Mouse (Mus musculus): Measurements from ENCODE around the gene Vmn1r236. TPM values are rescaled to one million over a fixed set of nuclear protein-coding genes. Genes with fewer than 3 reads are reported as not detected.

The Vmn1r236 gene
- total RNA-seq (2012; rRNA removed) (not detected in 2 replicates), total RNA-seq (2014; rRNA removed) (not detected in 2 replicates), polyA plus RNA-seq (2012; ENCODE audit: insufficient read length, low read depth) (not detected in 2 replicates)

- Histone ChIP-seq H3K79me2 (replicated peaks; ENCODE audit: control insufficient read depth, extremely low read depth, insufficient read depth, poor library complexity, severe bottlenecking) (no peaks in the 10 kb centered on the region), H3K4me3 (replicated peaks in 1 of 3; ENCODE audit: low read depth in 2 of 3, low read length in 2 of 3, poor library complexity in 1 of 3) (no peak within 1 kb of the TSS), H3K4me2 (ENCODE audit: insufficient read depth, low read depth, poor library complexity, severe bottlenecking) (no peak within 1 kb of the TSS), H3K27me3 (replicated peaks) (no peaks in the 10 kb centered on the region), H3K36me3 (replicated peaks in 1 of 2; ENCODE audit: control insufficient read depth in 1 of 2, insufficient read depth in 1 of 2, low read length in 1 of 2) (no peaks in the 10 kb centered on the region), H3K4me1 (ENCODE audit: control insufficient read depth in 1 of 2, insufficient read depth in 2 of 2) (peaks cover 0 to 6% of the 10 kb centered on the region in 2 experiments; a peak in 1 of 4 replicates), H3K9me3 (replicated peaks; ENCODE audit: low read length) (no peaks in the 10 kb centered on the region), H3K27ac (ENCODE audit: insufficient read depth, low read depth) (no peak within 1 kb of the TSS), H3K9ac (ENCODE audit: insufficient read depth, low read depth) (no peak within 1 kb of the TSS)
- dilution Hi-C loops (cut with MboI; ENCODE audit: extremely low pct_ligation_motif_present, extremely low pct_unique_long_range_greater_than_20kb, low sequenced_read_pairs) = no loop called here
- TF ChIP-seq HCFC1 (IDR thresholded peaks at IDR 0.05; ENCODE audit: low read depth, low read length) = no peak
- TF ChIP-seq USF2 (conservative IDR thresholded peaks at IDR 0.05; ENCODE audit: low read depth, low read length) = no peak
- no peak for DNase-seq (ENCODE audit: extremely low read depth)
- in situ Hi-C loops (cut with MboI; ENCODE audit: low pct_ligation_motif_present, low pct_unique_long_range_greater_than_20kb, low sequenced_read_pairs) = loop anchor here (10.0 kb wide), 1 partner anchor 142 kb away; the partner anchor contains the start of gene Zfp54
Observed at GRCm38 (mm10) chr17:21282642-21283041, at the start of gene Vmn1r236. Vmn1r236 (plus strand) TSS chr17:21282942.

- Histone ChIP-seq H3K79me2 (replicated peaks; ENCODE audit: control insufficient read depth, extremely low read depth, insufficient read depth, poor library complexity, severe bottlenecking) (no peaks in the 10 kb centered on the region), H3K36me3 (replicated peaks in 1 of 2; ENCODE audit: control insufficient read depth in 1 of 2, insufficient read depth in 1 of 2, low read length in 1 of 2) (no peaks in the 10 kb centered on the region), H3K4me2 (ENCODE audit: insufficient read depth, low read depth, poor library complexity, severe bottlenecking) (no peak within 1 kb of the TSS), H3K4me1 (ENCODE audit: control insufficient read depth in 1 of 2, insufficient read depth in 2 of 2) (no peaks in the 10 kb centered on the region), H3K27me3 (replicated peaks) (peaks cover 5% of the 10 kb centered on the region), H3K4me3 (replicated peaks in 1 of 3; ENCODE audit: low read depth in 2 of 3, low read length in 2 of 3, poor library complexity in 1 of 3) (no peak within 1 kb of the TSS), H3K9me3 (replicated peaks; ENCODE audit: low read length) (no peaks in the 10 kb centered on the region), H3K27ac (ENCODE audit: insufficient read depth, low read depth) (no peak within 1 kb of the TSS), H3K9ac (ENCODE audit: insufficient read depth, low read depth) (no peak within 1 kb of the TSS)
- DNase-seq (ENCODE audit: extremely low read depth) = no peak
- TF ChIP-seq MAFK (IDR thresholded peaks at IDR 0.05; ENCODE audit: insufficient replicate concordance, low read length) (no peak), ZMIZ1 (IDR thresholded peaks at IDR 0.05; ENCODE audit: low read depth, low read length) (no peak), USF1 (IDR thresholded peaks at IDR 0.05; ENCODE audit: low read depth, low read length) (no peak), MYC (IDR thresholded peaks at IDR 0.05; ENCODE audit: low read depth, low read length) (no peak), POLR2AphosphoS2 (IDR thresholded peaks at IDR 0.05; ENCODE audit: low read depth, low read length) (no peak), MAZ (IDR thresholded peaks at IDR 0.05; ENCODE audit: low read depth, low read length) (no peak), RAD21 (IDR thresholded peaks at IDR 0.05; ENCODE audit: low read depth, low read length) (no peak), MEF2A (IDR thresholded peaks at IDR 0.05; ENCODE audit: borderline replicate concordance, low read depth, low read length) (no peak), ZNF384 (IDR thresholded peaks at IDR 0.05; ENCODE audit: low read depth, low read length) (no peak), ELF1 (IDR thresholded peaks at IDR 0.05; ENCODE audit: low read depth, low read length) (no peak), HCFC1 (IDR thresholded peaks at IDR 0.05; ENCODE audit: low read depth, low read length) (no peak), IRF4 (IDR thresholded peaks at IDR 0.05; ENCODE audit: low read depth, low read length) (no peak), JUN (IDR thresholded peaks at IDR 0.05; ENCODE audit: insufficient read depth, low read depth, low read length) (no peak), BHLHE40 (IDR thresholded peaks at IDR 0.05; ENCODE audit: low read depth, low read length) (no peak), KAT2A (IDR thresholded peaks at IDR 0.05; ENCODE audit: insufficient replicate concordance, low read length) (no peak), RCOR1 (conservative IDR thresholded peaks at IDR 0.05; ENCODE audit: low read depth, low read length) (no peak), SIN3A (IDR thresholded peaks at IDR 0.05; ENCODE audit: low read length) (no peak), MAX (IDR thresholded peaks at IDR 0.05; ENCODE audit: low read length) (no peak), TBP (conservative IDR thresholded peaks at IDR 0.05; ENCODE audit: low read depth, low read length) (no peak)
- dilution Hi-C loops (cut with MboI; ENCODE audit: extremely low pct_ligation_motif_present, extremely low pct_unique_long_range_greater_than_20kb, low sequenced_read_pairs) (no loop called here), in situ Hi-C loops (cut with MboI; ENCODE audit: low pct_ligation_motif_present, low pct_unique_long_range_greater_than_20kb, low sequenced_read_pairs) (no loop called here)
Observed at GRCm38 (mm10) chr17:21256111-21256510, 26.6 kb upstream of the Vmn1r236 start, which contains the start of gene Vmn1r235. Vmn1r235 (plus strand) TSS chr17:21256411.

Data from CH12.LX (cell line).